Mouse (Mus musculus) lung, postnatal 0 days (tissue): ENCODE results near the gene Adi1.

Experiments used
- CTCF ChIP-seq: IDR thresholded peaks from 2 replicates; pipeline ENCODE4 v1.5.1; 2016; ENCODE audit warnings: antibody characterized with exemption, mild to moderate bottlenecking
- EP300 ChIP-seq: IDR thresholded peaks from 2 replicates; pipeline ENCODE4 v1.6.1; 2016; ENCODE audit warnings: antibody characterized with exemption, mild to moderate bottlenecking, control low read depth

DNA sequence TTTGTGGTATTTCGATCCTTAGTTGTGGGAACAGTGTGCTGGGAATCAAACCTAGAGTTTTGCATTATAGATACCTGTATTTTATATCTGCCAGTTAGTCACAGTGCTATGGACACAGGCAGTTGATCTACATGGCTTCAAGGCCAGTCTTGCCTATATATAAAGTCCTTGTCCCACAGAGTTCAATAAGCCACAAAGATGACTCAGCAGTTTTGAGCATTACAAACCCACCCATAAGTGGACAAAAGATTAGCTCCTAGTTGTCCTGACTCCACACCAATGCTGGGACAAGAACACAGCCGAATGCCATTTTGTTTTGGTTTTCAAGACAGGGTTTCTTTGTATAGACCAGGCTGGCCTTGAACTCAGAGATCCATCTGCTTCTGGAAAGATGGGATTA, 46.6 kb upstream of the Adi1 start:
- no peak for TF ChIP-seq CTCF
- no peak for TF ChIP-seq EP300
